Mouse (Mus musculus) liver, embryonic 14.5 days (tissue): Measurements from ENCODE around the gene Tpst1.

ENCODE experiments used
- CTCF ChIP-seq: IDR thresholded peaks from 2 replicates; pipeline ENCODE4 v1.5.1; 2016; ENCODE audit warnings: antibody characterized with exemption, low read depth, control low read depth
- EP300 ChIP-seq: IDR thresholded peaks from 2 replicates; pipeline ENCODE4 v1.6.1; 2016; ENCODE audit warnings: antibody characterized with exemption, low read depth

- no peak for TF ChIP-seq CTCF
- TF ChIP-seq EP300: no peak
Observed at GRCm38 (mm10) chr5:130117932-130118331, 44.8 kb downstream of the Tpst1 start.
